ENCODE assay signal across 8 mouse cellular contexts in genomic region chr19:16029253-16029771, GRCm38 (mm10). TPM values are rescaled to one million over a fixed set of nuclear protein-coding genes. Genes with fewer than 3 reads are reported as not detected.
A peak's percentile ranks its signal among the peaks of the same experiment; 100 is the strongest.
DNase-seq lines count a peak whose midpoint lies in the region; ATAC-seq and TF ChIP-seq lines count a peak whose summit lies in the region.
"Not testable (repeated sequence)": the region's sequence is repeated elsewhere in the genome, so short reads cannot be mapped to it uniquely, and the experiment has no call there.

No protein-coding gene starts in this region.

- peak overlapping the region; percentile 45 for H3K9ac ChIP-seq in MEL (ENCODE audit: control insufficient read depth, low read depth, low read length, poor library complexity, severe bottlenecking)
- H3K9ac ChIP-seq in forebrain, embryonic 16.5 days (replicated peaks; ENCODE audit: low read depth, low read length): 0 out of 2 replicates have a peak overlapping the region, but pooled peaks have one; percentile 32
- H3K9ac ChIP-seq in liver, embryonic 15.5 days: peak overlapping the region; percentile 27; the same call in 1 of the 2 replicates

- peak; percentile 32 for DNase-seq in MEL (ENCODE audit: low read depth, low spot score)
- DNase-seq in cerebellum, adult 8-10 months: peak; percentile 46
- peak; percentile 49 for DNase-seq in heart, postnatal 4 days
- peak; percentile 50 to 60 for DNase-seq in kidney, postnatal 36 days
- peak; percentile 60 for DNase-seq in thymus, postnatal 0 days (ENCODE audit: low spot score)

- TF ChIP-seq RAD21 in MEL (IDR thresholded peaks at IDR 0.05; ENCODE audit: low read depth, low read length): not testable (repeated sequence)

- H3K27ac ChIP-seq in MEL (ENCODE audit: control insufficient read depth, low read depth, low read length); forebrain, embryonic 16.5 days (ENCODE audit: low read length); liver, embryonic 15.5 days (replicated peaks): not testable (repeated sequence)

- TF ChIP-seq CTCF in MEL (IDR thresholded peaks at IDR 0.05 in 2 of 3, conservative IDR thresholded peaks at IDR 0.05 in 1 of 3; ENCODE audit: control insufficient read depth in 1 of 3, insufficient read depth in 1 of 3, low read depth in 2 of 3, low read length in 3 of 3, poor library complexity in 1 of 3, severe bottlenecking in 1 of 3): peak in 2 of 3 experiments; percentile 0 to 38; a peak in 2 of 6 replicates

- WGBS in forebrain, embryonic 16.5 days: 22% methylated on average over 7 of the region's 9 CpGs
- WGBS in liver, embryonic 15.5 days (ENCODE audit: insufficient replicate concordance): 18% methylated on average over 7 of the region's 9 CpGs

- not testable (repeated sequence) for H3K79me2 ChIP-seq in MEL (ENCODE audit: control insufficient read depth, insufficient read depth, low read length, poor library complexity)

- H3K36me3 ChIP-seq in MEL (ENCODE audit: control insufficient read depth in 1 of 2, insufficient read depth in 2 of 2, low read length in 2 of 2); forebrain, embryonic 16.5 days (ENCODE audit: control insufficient read depth, insufficient read depth); liver, embryonic 15.5 days (replicated peaks): not testable (repeated sequence)

- peak; percentile 82 for ATAC-seq in forebrain, embryonic 16.5 days
- peak; percentile 42; the same call in 1 of the 2 replicates for ATAC-seq in liver, embryonic 15.5 days (ENCODE audit: insufficient read depth)
- peak; percentile 92 for ATAC-seq in monocyte, adult 5-6 weeks (replicated peaks; ENCODE audit: insufficient number of reproducible peaks, low FRiP score, low TSS enrichment, poor library complexity, severe bottlenecking)

- H3K4me1 ChIP-seq in MEL (ENCODE audit: control insufficient read depth in 1 of 2, insufficient read depth in 2 of 2, low read length in 2 of 2); forebrain, embryonic 16.5 days (replicated peaks; ENCODE audit: control insufficient read depth, insufficient read depth, low read length); liver, embryonic 15.5 days (replicated peaks): not testable (repeated sequence)

- H3K27me3 ChIP-seq in MEL (ENCODE audit: control insufficient read depth in 1 of 2, insufficient read depth in 2 of 2, low read length in 2 of 2); forebrain, embryonic 16.5 days (replicated peaks; ENCODE audit: control insufficient read depth, insufficient read depth, low read length); liver, embryonic 15.5 days: not testable (repeated sequence)

- peak overlapping the region; percentile 88 to 92 for H3K4me3 ChIP-seq in MEL (ENCODE audit: control insufficient read depth in 1 of 2, insufficient read depth in 1 of 2, low read depth in 2 of 2, low read length in 2 of 2)
- H3K4me3 ChIP-seq in forebrain, embryonic 16.5 days (replicated peaks; ENCODE audit: low read length): peak overlapping the region; percentile 20
- peak overlapping the region; percentile 55 for H3K4me3 ChIP-seq in liver, embryonic 15.5 days (replicated peaks)

- TF ChIP-seq POLR2A in MEL (IDR thresholded peaks at IDR 0.05; ENCODE audit: control insufficient read depth in 1 of 2, insufficient read depth in 1 of 2, low read depth in 1 of 2, low read length in 2 of 2, poor library complexity in 1 of 2): not testable (repeated sequence)

- peak overlapping the region; percentile 46 for H3K4me2 ChIP-seq in forebrain, embryonic 16.5 days (ENCODE audit: low read length)
- peak overlapping the region; percentile 60 for H3K4me2 ChIP-seq in liver, embryonic 15.5 days

- not testable (repeated sequence) for TF ChIP-seq EP300 in MEL (IDR thresholded peaks at IDR 0.05; ENCODE audit: low read depth in 1 of 2, low read length in 2 of 2)

- not testable (repeated sequence) for H3K9me3 ChIP-seq in MEL (replicated peaks; ENCODE audit: insufficient read depth, low read length); forebrain, embryonic 16.5 days (ENCODE audit: control insufficient read depth, low read length); liver, embryonic 15.5 days (replicated peaks)

RNA-seq across cellular contexts. Expression of gene Cep78, which starts 44.5 kb away (rescaled TPM):
- total RNA-seq in MEL (2012; rRNA removed): 22.0 and 23.0 TPM in 2 replicates
- 10 to 100 TPM in 1 of 2 experiments, not detected in 1; 22.2 TPM for polyA plus RNA-seq in MEL (2012; ENCODE audit: insufficient read depth in 1 of 2, insufficient read length in 2 of 2, low read depth in 1 of 2, low replicate concordance in 2 of 2, missing spikeins in 1 of 2)
- polyA plus RNA-seq in forebrain, embryonic 16.5 days (2015; fragmentation: Nextera tagmentation; extraction: Ambion mirVana): 33.2 and 36.5 TPM in 2 replicates
- 1 to 10 TPM; 6.8 to 7.6 TPM for total RNA-seq in heart, postnatal 4 days (2021)
- polyA plus RNA-seq in liver, embryonic 15.5 days (2015; fragmentation: Nextera tagmentation; extraction: Ambion mirVana): 7.3 and 7.8 TPM in 2 replicates
- total RNA-seq in monocyte, adult 5-6 weeks (2017): 1.9 to 4.9 TPM (median 3.2 TPM) in 3 replicates
- 15.4 and 15.8 TPM in 2 replicates for polyA plus RNA-seq in thymus, postnatal 0 days (2015; fragmentation: Nextera tagmentation; extraction: Ambion mirVana)

Comparison
In these comparisons a context has a peak if more than half of its experiments do, and no peak if none do; other contexts are left out.
1. H3K4me3 ChIP-seq: peak in every context shown above with its lines; median percentile 90 in MEL; 55 in liver, embryonic 15.5 days; 20 in forebrain, embryonic 16.5 days.
2. ATAC-seq: peak in every context shown above with its lines; median percentile 92 in monocyte, adult 5-6 weeks; 82 in forebrain, embryonic 16.5 days; 42 in liver, embryonic 15.5 days.